Mouse (Mus musculus): ENCODE data around the gene Prtn3. TPM values are rescaled to one million over a fixed set of nuclear protein-coding genes. Genes with fewer than 3 reads are reported as not detected.
A peak's percentile ranks its signal among the peaks of the same experiment; 100 is the strongest.

Prtn3 gene
- total and polyA plus RNA-seq, 3 experiments: 0.30 to 0.39 TPM; not detected in 1

- Histone ChIP-seq H3K27me3 (replicated peaks) (peaks cover 3% of the 10 kb centered on the region), H3K9ac (ENCODE audit: insufficient read depth, low read depth) (no peak overlapping the region), H3K79me2 (replicated peaks; ENCODE audit: control insufficient read depth, extremely low read depth, insufficient read depth, poor library complexity, severe bottlenecking) (no peaks in the 10 kb centered on the region), H3K9me3 (replicated peaks; ENCODE audit: low read length) (no peaks in the 10 kb centered on the region), H3K27ac (ENCODE audit: insufficient read depth, low read depth) (no peak overlapping the region), H3K36me3 (replicated peaks in 1 of 2; ENCODE audit: control insufficient read depth in 1 of 2, insufficient read depth in 1 of 2, low read length in 1 of 2) (no peaks in the 10 kb centered on the region), H3K4me2 (ENCODE audit: insufficient read depth, low read depth, poor library complexity, severe bottlenecking) (no peak overlapping the region), H3K4me1 (ENCODE audit: control insufficient read depth in 1 of 2, insufficient read depth in 2 of 2) (peaks cover 19 to 48% of the 10 kb centered on the region in 2 experiments), H3K4me3 (replicated peaks in 1 of 3; ENCODE audit: low read depth in 2 of 3, low read length in 2 of 3, poor library complexity in 1 of 3) (no peak overlapping the region)
- in situ Hi-C loops (cut with MboI; ENCODE audit: low pct_ligation_motif_present, low pct_unique_long_range_greater_than_20kb, low sequenced_read_pairs) (no loop called here), dilution Hi-C loops (cut with MboI; ENCODE audit: extremely low pct_ligation_motif_present, extremely low pct_unique_long_range_greater_than_20kb, low sequenced_read_pairs) (no loop called here)
- TF ChIP-seq HCFC1 (IDR thresholded peaks at IDR 0.05; ENCODE audit: low read depth, low read length) (no peak), NRF1 (IDR thresholded peaks at IDR 0.05; ENCODE audit: low read depth, low read length) (no peak), GABPA (IDR thresholded peaks at IDR 0.05; ENCODE audit: insufficient replicate concordance, low read depth, low read length) (no peak), JUND (conservative IDR thresholded peaks at IDR 0.05; ENCODE audit: low read depth, low read length) (no peak), BHLHE40 (IDR thresholded peaks at IDR 0.05; ENCODE audit: low read depth, low read length) (no peak)
- no peak for DNase-seq (ENCODE audit: extremely low read depth)
Observed at GRCm38 (mm10) chr10:79879527-79879926, 5.3 kb downstream of the Prtn3 start.

GRCm38 (mm10) chr10:79880721-79881120, 6.4 kb downstream of the Prtn3 start:
- H3K27me3 ChIP-seq (replicated peaks): peaks cover 3% of the 10 kb centered on the region
- dilution Hi-C loops (cut with MboI; ENCODE audit: extremely low pct_ligation_motif_present, extremely low pct_unique_long_range_greater_than_20kb, low sequenced_read_pairs): no loop called here
- no peak for TF ChIP-seq ZMIZ1 (IDR thresholded peaks at IDR 0.05; ENCODE audit: low read depth, low read length)
- H3K9me3 ChIP-seq (replicated peaks; ENCODE audit: low read length): no peaks in the 10 kb centered on the region
- DNase-seq (ENCODE audit: extremely low read depth): peak; percentile 46
- H3K36me3 ChIP-seq (replicated peaks in 1 of 2; ENCODE audit: control insufficient read depth in 1 of 2, insufficient read depth in 1 of 2, low read length in 1 of 2): no peaks in the 10 kb centered on the region
- no peaks in the 10 kb centered on the region for H3K79me2 ChIP-seq (replicated peaks; ENCODE audit: control insufficient read depth, extremely low read depth, insufficient read depth, poor library complexity, severe bottlenecking)
- peaks cover 19 to 48% of the 10 kb centered on the region in 2 experiments for H3K4me1 ChIP-seq (ENCODE audit: control insufficient read depth in 1 of 2, insufficient read depth in 2 of 2)
- in situ Hi-C loops (cut with MboI; ENCODE audit: low pct_ligation_motif_present, low pct_unique_long_range_greater_than_20kb, low sequenced_read_pairs): no loop called here
- H3K4me3 ChIP-seq (replicated peaks in 1 of 3; ENCODE audit: low read depth in 2 of 3, low read length in 2 of 3, poor library complexity in 1 of 3): no peak overlapping the region
- no peak overlapping the region for H3K27ac ChIP-seq (ENCODE audit: insufficient read depth, low read depth)
- no peak overlapping the region for H3K4me2 ChIP-seq (ENCODE audit: insufficient read depth, low read depth, poor library complexity, severe bottlenecking)
- H3K9ac ChIP-seq (ENCODE audit: insufficient read depth, low read depth): no peak overlapping the region

GRCm38 (mm10) chr10:79881981-79882380, 7.7 kb downstream of the Prtn3 start:
- Histone ChIP-seq H3K4me2 (ENCODE audit: insufficient read depth, low read depth, poor library complexity, severe bottlenecking) (no peak overlapping the region), H3K36me3 (replicated peaks in 1 of 2; ENCODE audit: control insufficient read depth in 1 of 2, insufficient read depth in 1 of 2, low read length in 1 of 2) (no peaks in the 10 kb centered on the region), H3K27me3 (replicated peaks) (peaks cover 3% of the 10 kb centered on the region), H3K4me1 (ENCODE audit: control insufficient read depth in 1 of 2, insufficient read depth in 2 of 2) (peaks cover 19 to 40% of the 10 kb centered on the region in 2 experiments), H3K79me2 (replicated peaks; ENCODE audit: control insufficient read depth, extremely low read depth, insufficient read depth, poor library complexity, severe bottlenecking) (no peaks in the 10 kb centered on the region), H3K4me3 (replicated peaks in 1 of 3; ENCODE audit: low read depth in 2 of 3, low read length in 2 of 3, poor library complexity in 1 of 3) (no peak overlapping the region), H3K27ac (ENCODE audit: insufficient read depth, low read depth) (no peak overlapping the region), H3K9ac (ENCODE audit: insufficient read depth, low read depth) (no peak overlapping the region), H3K9me3 (replicated peaks; ENCODE audit: low read length) (no peaks in the 10 kb centered on the region)
- DNase-seq (ENCODE audit: extremely low read depth): no peak
- dilution Hi-C loops (cut with MboI; ENCODE audit: extremely low pct_ligation_motif_present, extremely low pct_unique_long_range_greater_than_20kb, low sequenced_read_pairs): no loop called here
- in situ Hi-C loops (cut with MboI; ENCODE audit: low pct_ligation_motif_present, low pct_unique_long_range_greater_than_20kb, low sequenced_read_pairs): no loop called here
- TF ChIP-seq KAT2A (IDR thresholded peaks at IDR 0.05; ENCODE audit: insufficient replicate concordance, low read length) (no peak), ELF1 (IDR thresholded peaks at IDR 0.05; ENCODE audit: low read depth, low read length) (no peak), CTCF (conservative IDR thresholded peaks at IDR 0.05 in 1 of 2, IDR thresholded peaks at IDR 0.05 in 1 of 2; ENCODE audit: low read depth in 2 of 2, low read length in 2 of 2) (no peak), USF1 (IDR thresholded peaks at IDR 0.05; ENCODE audit: low read depth, low read length) (no peak), JUND (conservative IDR thresholded peaks at IDR 0.05; ENCODE audit: low read depth, low read length) (no peak), EP300 (IDR thresholded peaks at IDR 0.05; ENCODE audit: low read length) (no peak), SMC3 (IDR thresholded peaks at IDR 0.05; ENCODE audit: low read depth, low read length) (no peak), ETS1 (conservative IDR thresholded peaks at IDR 0.05; ENCODE audit: low read depth, low read length) (no peak), RCOR1 (conservative IDR thresholded peaks at IDR 0.05; ENCODE audit: low read depth, low read length) (no peak), TBP (conservative IDR thresholded peaks at IDR 0.05; ENCODE audit: low read depth, low read length) (no peak), MAX (IDR thresholded peaks at IDR 0.05; ENCODE audit: low read length) (no peak), ZKSCAN1 (IDR thresholded peaks at IDR 0.05; ENCODE audit: borderline replicate concordance, low read depth, low read length) (no peak), POLR2A (IDR thresholded peaks at IDR 0.05; ENCODE audit: low read depth, low read length) (no peak), MYC (IDR thresholded peaks at IDR 0.05; ENCODE audit: low read depth, low read length) (no peak), GABPA (IDR thresholded peaks at IDR 0.05; ENCODE audit: insufficient replicate concordance, low read depth, low read length) (no peak)
